Mouse (Mus musculus) heart, postnatal 25 days (tissue): ENCODE measurements around the gene Krt42. TPM values are rescaled to one million over a fixed set of nuclear protein-coding genes. Genes with fewer than 3 reads are reported as not detected.
"Not testable (repeated sequence)": the region's sequence is repeated elsewhere in the genome, so short reads cannot be mapped to it uniquely, and the experiment has no call there.

ENCODE experiments used
- DNase-seq: peaks from one replicate; pipeline ENCODE4 v3.0.0; 2022; ENCODE audit warnings: low spot score
- intact Hi-C: fragments of 180-260 bp; cut with DNase I; formaldehyde crosslinking; loops from one replicate; pipeline ENCODE4 v1.15.1; 2025
- total RNA-seq, 2 experiments: library from RNA; stranded (reverse); gene quantifications; 2 replicates each; pipeline ENCODE4 v1.2.3; 2021

Gene Krt42
- total RNA-seq, 2 experiments from 2014 or later, result not detected

DNA sequence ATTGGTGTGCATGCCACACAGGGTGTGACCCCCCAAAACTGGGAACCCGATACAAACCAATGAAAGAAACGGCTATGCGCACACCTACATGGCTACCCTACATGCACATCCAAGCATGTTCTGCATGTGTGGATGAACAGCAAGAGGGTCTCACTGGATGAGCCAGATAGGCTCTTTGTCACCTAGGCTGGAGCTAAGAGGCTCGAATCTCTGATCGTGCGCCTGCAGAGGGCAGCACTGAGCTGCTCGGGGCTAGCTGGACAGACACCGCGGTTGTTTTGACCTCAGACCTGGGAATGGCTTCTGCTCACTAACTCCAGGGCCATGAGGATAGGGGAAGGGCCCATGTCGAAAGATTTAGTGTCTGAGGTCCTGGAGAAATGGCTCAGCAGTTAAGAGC, 12.9 kb upstream of the Krt42 start:
- intact Hi-C loops, result loop anchor here (1.0 to 5.0 kb wide), 2 partner anchors 13 to 115 kb away; no protein-coding TSS in a partner anchor
- peak; percentile 37 for DNase-seq

DNA sequence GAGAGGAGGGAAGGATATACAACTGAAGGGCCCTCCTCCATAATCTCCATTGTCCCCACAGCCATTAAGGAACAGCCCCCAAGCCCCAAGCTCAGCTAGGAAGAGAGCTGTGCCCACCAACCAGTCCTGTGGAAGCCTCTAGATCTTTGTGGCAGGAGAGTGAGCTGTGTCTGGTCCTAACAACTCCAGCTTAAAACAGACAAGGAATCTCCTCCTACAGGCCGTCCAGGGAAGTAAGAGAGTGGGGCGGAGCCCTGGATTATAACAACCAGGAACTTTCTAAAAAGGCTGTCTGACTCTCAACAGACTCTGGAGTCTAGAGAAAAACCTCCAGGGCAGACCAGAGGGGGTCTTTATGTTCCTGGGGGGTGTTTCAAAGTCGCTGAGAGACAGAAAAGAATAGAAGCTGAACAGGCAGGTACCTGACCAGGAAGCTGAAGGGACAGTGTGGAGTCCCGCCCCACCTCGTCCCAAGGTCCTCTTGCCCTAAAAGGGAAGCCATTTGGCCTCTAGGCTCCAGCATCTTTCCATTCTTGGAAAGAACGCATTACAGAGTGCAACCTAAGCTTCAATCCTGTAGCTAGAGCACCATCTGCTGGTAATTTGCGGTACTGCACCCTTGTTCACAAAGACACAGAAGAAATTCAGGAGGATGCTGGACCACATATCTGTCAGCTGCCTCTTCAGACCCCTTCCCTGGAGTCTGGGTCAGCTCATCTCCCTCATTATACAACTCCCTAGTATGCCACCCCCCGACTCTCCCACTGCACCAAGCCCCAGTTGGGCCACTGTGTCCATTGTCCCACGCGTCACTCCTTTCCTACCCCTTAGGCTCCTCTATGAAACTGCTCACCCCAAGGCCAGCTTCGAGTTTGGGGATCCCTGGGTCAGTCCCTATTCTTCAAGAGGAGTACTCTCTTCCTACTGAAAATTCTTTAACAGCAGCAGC, 12.2 kb upstream of the Krt42 start:
- intact Hi-C loops, result loop anchor here (1.0 to 5.0 kb wide), 3 partner anchors 13 to 817 kb away; no protein-coding TSS in a partner anchor
- DNase-seq, result no peak

DNA sequence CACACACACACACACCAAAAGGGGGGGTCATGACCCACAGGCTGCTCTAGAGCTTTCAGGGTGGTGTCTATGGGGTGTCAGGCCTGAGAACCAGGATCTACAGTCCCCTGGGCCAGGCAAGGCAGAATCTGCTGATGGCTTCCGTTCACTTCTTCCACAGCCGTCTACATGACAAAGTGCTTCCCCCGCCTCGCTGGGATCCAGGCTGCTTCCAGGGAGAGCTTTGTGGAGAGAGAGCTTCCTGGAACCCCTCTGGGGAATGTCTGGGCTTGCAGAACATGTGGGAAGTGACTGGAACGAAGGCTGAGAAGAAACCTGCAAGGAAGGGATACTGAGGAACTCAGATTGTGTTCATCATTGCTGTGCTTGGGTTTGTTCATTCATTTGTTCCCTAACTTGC, 9.1 kb upstream of the Krt42 start:
- intact Hi-C loops, result no loop called here
- no peak for DNase-seq

DNA sequence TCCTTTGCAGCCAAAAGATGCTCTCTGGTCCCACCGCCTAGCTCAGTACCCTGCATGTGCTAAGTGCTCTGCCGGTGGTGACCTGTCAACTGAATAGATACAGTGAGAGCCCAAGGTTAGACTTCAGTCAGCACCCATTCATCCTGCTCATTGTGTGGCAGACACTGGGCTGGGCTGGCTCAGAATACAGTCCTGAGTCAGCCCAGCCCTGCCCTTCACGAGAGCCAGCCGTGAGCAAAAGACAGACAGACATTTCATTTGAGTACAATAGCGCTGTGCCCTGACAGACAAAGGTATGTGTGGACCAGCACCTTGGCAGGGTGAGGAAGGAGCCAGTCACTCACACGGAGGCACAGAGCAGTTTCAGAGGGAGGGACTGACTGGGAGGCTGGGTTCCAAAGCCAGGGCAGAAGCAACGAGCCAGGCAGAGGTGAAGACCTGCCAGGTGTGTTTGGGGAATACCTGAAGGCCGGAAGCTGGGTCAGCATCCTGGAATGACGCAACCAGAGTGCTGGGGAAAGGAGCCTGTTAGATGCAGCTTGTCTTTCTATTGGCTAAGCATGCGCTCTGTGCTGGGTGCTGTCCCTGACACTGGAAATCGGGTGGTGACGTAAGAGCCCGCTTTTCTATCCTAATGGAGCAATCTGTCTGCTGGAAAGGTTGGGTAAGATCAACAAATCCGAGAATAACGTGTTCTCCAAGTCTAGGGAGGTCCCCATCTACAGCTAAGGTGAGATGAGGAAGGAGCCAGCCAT, 8.2 kb upstream of the Krt42 start:
- DNase-seq, result no peak
- intact Hi-C loops, result no loop called here

DNA sequence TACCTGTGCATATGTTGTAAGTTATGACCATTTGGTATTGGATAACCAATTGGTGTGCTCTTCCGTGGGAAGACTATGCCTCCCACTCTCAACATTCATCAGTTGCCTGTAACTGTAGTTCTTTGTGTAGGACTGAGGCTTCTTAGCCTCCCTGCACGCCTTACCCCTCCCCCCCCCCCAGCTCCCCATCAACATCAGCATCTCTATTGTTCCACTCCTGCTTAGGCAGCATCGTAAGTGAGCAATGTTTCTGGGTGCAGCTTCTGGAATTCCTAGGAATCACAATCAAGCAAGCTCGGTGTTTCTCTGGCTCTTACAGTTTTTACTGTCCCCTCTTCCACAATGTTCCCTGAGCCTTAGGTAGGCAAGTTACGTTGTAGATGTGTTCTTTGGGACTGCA, 5.8 kb upstream of the Krt42 start:
- intact Hi-C loops, result no loop called here
- no peak for DNase-seq

DNA sequence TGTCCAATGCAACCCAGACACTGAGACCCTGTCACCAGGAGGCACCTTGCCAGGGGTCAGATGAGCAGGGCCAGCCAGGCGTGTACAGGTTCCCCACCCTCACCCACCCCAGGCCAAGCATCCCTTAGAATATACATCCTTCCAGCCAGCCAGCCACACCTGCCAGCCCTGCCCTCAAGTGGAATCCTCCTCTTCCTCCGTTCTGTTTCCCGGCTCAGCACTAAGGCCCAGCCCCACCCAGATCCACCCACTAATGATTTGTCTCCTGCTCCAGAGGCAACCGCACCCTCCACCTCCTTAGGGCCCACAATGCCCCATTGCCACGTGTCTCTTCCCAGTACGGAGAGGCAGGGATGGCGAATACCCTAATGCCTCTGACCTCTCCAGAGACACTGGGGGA, 5.0 kb upstream of the Krt42 start:
- DNase-seq, result no peak
- intact Hi-C loops, result no loop called here

DNA sequence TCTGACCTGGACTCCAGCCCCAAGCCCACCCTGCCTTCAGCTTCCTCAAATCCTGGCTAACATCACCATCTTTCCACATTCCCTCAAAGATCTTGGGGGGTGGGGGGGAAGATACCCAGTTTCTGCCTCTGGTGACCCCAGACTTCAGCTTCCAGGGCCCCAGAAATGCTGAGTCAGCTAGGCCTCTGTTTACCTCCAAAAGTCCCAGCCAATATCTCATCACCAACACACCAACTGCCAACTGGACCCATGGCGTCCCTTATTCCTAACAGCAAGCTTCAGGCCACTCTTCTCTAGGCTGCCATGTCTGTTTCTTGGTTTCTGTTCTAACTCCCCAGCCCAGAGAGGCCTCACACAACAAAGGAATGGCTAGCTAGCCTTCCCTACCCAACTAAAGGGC, 2.2 kb upstream of the Krt42 start:
- no peak for DNase-seq
- intact Hi-C loops, result no loop called here

DNA sequence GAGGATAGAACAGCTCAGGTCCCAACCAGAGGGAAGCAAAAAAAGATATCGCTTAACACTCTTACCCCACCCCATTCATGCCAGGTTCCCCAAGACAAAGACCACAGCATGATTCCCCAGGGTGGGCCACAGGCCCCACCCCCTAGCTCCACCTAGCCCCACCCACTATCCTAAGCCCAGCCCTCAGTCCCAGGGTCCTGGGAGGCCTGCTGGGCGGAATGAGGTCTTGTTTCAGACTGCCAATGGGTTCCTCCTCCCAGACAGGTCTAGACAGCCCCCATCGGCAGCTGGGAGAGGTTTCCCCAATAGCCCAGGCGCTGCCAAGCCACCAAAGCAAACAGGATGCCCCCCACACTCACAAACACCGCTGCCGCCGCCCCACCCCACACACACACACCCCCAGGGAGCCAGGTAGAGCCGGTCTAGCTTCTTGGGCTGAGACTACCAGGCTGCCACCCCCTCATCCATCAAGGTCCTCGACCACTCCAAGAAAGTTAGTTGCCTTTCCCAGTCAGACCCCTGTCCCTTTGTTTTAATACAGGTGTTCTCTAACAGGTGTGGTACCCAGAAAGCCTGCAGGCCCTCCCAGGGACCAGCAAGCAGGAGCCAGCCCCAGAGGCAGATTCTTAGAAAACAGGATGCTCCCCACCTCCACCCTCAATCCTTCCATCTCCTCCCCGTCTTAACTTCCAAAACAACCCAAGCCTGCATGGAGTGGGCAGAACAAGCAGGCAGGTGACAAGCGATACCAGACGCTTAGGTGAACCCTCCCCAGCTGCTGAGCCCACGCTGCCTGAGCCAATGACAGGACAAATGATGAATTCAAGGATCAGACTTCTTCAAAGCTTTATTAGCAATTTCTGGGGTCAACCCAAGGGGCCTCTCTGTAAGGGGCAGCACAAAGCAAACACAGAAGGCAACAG, 7.4 kb downstream of the Krt42 start:
- intact Hi-C loops, result no loop called here
- no peak for DNase-seq

DNA sequence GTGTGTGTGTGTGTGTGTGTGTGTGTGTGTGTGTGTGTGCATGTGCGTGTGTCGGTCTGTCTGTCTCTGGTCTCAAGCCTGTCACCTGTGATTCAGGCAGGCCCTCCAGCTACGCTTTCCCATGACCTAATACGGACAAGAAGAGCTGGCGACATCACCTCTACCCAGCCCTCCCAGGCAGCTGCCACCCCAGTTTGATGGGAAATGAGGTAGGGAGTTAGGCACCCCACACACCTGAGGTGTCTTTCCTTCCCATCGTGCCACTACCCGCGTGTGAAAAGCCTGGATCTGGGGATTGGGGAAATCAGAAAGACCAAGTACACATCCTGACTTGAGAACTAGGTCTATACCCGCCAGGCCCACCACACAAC, 8.5 kb downstream of the Krt42 start:
- no peak for DNase-seq
- intact Hi-C loops, result no loop called here

DNA sequence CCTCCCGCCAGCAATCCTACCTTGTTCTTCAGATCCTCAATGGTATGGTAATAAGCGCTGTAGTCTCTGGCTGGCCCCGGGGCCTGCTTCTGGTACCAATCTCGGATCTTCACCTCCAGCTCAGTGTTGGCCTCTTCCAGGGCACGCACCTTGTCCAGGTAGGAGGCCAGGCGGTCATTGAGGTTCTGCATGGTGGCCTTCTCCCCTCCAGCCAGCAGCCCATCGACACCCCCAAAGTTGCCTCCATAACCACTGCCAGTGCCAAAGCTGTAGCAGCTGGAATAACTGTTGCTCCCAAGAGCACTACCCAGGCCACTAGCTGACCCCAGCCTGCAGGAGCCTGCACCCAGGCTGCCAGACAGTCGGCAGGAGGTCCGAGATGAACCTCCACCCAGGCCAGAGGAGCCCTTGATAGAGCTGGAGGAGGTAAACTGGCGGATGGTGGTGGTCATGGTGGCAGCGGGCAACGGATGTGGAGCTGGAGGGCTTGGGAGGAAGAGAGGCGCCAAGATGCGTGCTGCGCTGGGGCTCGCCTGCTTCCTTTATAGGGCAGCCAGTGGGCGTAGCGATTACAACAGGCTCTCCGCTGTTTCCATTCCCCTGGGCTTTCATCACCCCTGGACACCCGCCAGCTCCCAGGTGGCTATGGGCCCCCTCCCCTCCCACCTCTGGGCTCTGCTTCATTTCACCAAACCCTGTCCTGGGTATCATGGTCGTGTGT, 9.0 kb downstream of the Krt42 start, which contains the start of gene Krt17:
Krt17 (minus strand) TSS at position 516 of the 721 bp plus-strand sequence.
- intact Hi-C loops, result no loop called here
- DNase-seq, result no peak

DNA sequence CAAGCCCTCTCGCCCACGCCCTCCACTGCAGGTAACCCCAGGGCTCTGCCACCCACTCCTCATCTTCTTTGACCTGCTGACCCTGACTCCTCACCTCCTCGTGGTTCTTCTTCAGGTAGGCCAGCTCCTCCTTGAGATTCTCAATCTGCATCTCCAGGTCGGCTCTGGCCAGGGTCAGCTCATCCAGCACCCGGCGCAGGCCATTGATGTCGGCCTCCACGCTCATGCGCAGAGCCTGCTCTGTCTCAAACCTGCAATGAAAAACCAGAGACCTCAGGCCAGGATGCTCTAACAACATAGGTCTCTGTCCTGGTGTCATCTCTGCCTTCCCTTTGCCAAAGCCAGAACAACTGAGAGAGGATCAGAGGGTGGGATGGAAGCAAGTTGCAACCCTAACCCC, 10.6 kb downstream of the Krt42 start:
- intact Hi-C loops, result no loop called here
- DNase-seq, result no peak

DNA sequence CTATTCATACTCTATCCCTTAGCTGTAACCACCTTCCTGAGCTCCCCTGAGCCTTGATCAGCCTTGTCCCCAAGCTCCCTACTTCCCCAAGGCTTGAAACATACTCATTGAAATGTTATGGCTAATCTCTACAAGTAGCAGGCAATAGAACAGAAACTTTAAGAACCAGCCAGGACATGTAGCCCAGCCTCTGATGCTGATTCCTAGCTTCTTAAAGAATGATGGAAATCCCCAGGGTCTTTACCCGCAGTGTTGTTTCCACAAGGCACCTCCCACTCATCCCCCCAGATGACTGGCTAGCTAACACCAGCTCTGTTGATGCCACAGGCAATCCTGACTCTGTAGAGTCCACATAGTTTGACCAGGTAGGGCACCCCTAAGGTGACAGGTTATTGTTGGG, 11.7 kb downstream of the Krt42 start:
- intact Hi-C loops, result no loop called here
- DNase-seq, result no peak

DNA sequence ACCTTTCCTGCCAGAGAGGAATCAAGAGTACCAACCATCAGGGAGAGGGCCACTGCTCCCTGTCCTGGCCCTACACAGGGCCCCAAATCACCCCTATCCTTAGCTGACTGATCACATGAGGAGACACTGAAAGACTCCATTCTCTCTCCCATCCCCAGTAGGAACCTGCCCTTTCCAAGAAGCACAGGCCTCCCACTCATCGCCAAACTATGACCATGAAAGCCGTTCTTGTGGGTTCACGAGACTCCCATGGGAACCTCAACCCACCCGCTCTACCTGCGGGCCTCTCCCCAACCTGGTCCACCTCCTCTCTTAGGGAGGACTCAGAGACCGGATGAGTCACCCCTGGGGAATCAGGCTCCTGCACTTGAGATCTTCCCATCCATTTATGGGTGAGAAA, 14.2 kb downstream of the Krt42 start:
- intact Hi-C loops, result no loop called here
- DNase-seq, result no peak

DNA sequence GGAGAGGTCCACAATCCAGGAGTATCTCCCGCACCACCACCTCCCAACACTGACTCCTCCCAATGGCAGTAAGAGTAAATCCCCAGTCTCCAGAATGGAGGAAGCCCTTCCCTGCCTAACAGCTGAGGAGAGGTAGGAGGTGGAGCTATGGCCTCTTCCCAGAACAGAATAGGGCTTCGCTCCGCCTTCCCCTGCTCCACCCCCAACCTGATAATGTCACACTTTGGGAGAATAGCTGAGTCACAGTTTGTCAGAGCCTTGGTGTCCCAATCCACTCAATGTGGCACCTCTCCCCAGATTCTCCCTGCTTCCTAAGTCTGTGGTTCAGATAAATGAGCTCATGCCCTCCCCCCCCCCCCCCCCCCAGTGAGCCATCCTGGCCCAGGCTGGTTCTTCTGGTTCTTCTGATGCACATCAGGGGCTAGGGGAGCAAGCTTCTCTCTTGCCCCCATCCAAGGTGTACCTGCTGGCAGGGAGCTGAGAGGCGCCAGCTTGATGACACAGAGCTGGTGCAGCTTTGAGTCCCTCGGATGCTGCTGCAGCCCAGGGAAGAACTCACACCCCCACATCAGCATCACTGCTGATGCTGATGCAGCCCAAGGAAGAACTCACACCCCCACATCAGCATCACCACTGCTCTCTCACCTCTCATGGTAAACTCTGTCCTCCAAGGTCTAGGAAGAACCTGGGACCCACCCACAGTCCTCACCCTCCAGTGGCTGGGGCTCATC, 15.1 kb downstream of the Krt42 start:
- intact Hi-C loops, result no loop called here
- no peak for DNase-seq

DNA sequence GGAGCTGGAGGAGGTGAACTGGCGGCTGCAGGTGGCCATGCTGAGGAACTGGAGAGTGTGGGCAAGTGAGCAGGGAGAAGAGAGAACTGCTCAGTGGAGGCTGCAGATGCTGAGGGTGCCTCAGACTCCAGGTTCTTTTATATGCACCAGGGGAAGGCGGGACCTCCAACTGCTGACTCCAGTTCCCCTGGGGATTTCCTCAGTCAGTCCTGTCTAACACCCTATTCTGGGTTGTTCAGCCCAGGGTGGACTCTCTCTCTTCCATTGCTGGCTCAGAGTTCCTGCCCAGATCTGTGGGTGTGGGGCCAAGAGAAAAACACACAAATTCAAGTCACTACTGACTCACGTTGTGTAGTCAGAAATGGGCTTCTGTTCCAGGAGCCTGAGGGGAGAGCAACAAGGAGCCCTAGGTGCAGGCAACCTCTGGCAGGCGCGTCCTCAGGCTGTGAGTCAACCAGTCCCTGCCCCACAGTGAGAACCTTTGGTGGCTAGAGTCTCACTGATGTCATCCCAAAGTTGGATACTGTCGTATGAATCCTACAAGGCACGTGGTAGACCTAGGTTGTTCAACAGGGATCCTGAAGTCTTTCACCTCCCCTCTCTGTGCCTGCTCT, 20.7 kb downstream of the Krt42 start, which contains the start of gene Krt16:
Krt16 (minus strand) TSS at position 51 of the 614 bp plus-strand sequence.
- intact Hi-C loops, result no loop called here

DNA sequence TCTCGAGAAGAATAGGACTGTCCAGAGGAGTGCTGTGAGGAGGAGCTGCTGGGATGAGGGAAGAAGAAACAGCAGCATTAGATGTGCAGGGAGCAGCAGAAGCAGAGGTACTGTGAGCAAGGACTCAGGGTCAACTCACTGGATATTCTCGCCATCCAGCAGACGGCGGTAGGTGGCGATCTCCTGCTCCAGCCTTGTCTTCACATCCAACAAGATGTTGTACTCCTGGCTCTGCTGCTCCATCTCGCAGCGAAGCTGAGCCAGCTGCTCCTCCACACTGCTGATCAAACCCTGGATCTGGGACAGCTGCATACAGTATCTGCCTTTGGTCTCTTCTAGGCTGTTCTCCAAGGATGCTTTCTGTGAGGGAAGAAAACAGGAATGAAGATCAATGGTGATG, 23.2 kb downstream of the Krt42 start:
- DNase-seq, intact Hi-C loops: not testable (repeated sequence)

More for the DNA sequence above, 20.7 kb downstream of the Krt42 start, which contains the start of gene Krt16:
- DNase-seq, result no peak

DNA sequence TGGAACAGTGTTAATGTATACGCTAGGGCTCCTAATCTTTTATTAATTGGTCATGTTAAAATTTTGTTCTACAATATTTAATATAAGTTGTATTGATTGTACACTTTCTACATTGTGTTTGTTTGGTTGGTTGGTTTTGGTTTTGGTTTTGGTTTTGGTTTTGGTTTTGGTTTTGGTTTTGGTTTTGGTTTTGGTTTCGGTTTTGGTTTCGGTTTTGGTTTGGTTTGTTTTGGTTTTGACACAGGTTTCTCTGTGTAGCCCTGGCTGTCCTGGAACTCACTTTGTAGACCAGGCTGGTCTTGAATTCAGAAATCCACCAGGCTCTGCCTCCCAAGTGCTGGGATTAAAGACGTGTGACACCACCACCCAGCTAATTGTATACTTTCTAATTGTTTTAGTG, 29.4 kb downstream of the Krt42 start:
- DNase-seq, intact Hi-C loops: not testable (repeated sequence)

DNA sequence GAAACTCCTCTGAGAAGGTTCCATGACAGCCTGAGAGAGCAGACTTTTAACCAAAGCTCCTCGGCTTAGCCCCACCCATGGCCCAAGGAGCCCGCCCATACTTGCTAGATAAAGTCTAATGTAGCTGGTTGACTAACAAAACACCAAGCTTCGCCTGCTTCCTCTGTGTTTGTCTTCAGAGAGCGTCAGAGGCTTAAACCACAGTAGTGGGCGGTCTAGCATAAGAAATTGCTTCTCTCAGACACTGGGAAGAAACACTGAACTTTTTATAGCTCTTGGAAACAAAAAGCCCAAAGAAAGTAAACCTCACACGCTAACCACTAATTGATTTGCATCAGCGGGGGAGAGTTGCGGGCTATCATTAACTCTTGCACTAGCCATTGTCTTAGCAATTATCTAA, 47.9 kb downstream of the Krt42 start:
- DNase-seq, result no peak
- intact Hi-C loops, result no loop called here
